Mouse (Mus musculus) heart, postnatal 0 days (tissue): ENCODE data around the gene Arl6ip6. TPM values are rescaled to one million over a fixed set of nuclear protein-coding genes. Genes with fewer than 3 reads are reported as not detected.

Experiments
- ATAC-seq: fragments of 200-750 bp; cut with Nextera tagmentation; 2 replicates; pipeline ENCODE4 v1.8.0; 2017; ENCODE audit warnings: low read depth, moderate number of reproducible peaks, moderate library complexity; ENCODE audit not compliant: insufficient read depth
- DNase-seq: peaks from one replicate; pipeline ENCODE4 v3.0.0-alpha.2; 2016; ENCODE audit warnings: low spot score
- H3K27ac ChIP-seq: fragments of 300-500 bp; sonication (generic); 2 replicates; pipeline ENCODE4 v1.5.1; 2014; ENCODE audit warnings: low read depth, mild to moderate bottlenecking
- H3K27me3 ChIP-seq: fragments of 300-500 bp; sonication (generic); 2 replicates; pipeline ENCODE4 v1.6.1; 2014; ENCODE audit warnings: low read length, mixed read lengths; ENCODE audit not compliant: control insufficient read depth, insufficient read depth
- H3K36me3 ChIP-seq: fragments of 300-500 bp; sonication (generic); replicated peaks from 2 replicates; pipeline ENCODE4 v1.6.1; 2014; ENCODE audit warnings: low read length, mixed read lengths; ENCODE audit not compliant: control insufficient read depth, insufficient read depth
- H3K4me1 ChIP-seq: fragments of 300-500 bp; sonication (generic); 2 replicates; pipeline ENCODE4 v1.6.1; 2014; ENCODE audit warnings: antibody characterized with exemption; ENCODE audit not compliant: control insufficient read depth, insufficient read depth
- H3K4me2 ChIP-seq: fragments of 300-500 bp; sonication (generic); 2 replicates; pipeline ENCODE4 v1.6.1; 2014; ENCODE audit warnings: low read depth, mild to moderate bottlenecking, low read length, moderate library complexity
- H3K4me3 ChIP-seq: fragments of 300-500 bp; sonication (generic); 2 replicates; pipeline ENCODE4 v1.5.1; 2014; ENCODE audit warnings: low read depth, low read length
- H3K9ac ChIP-seq: fragments of 300-500 bp; sonication (generic); replicated peaks from 2 replicates; pipeline ENCODE4 v1.6.1; 2014; ENCODE audit warnings: low read depth, low read length, mixed read lengths
- H3K9me3 ChIP-seq: fragments of 300-500 bp; sonication (generic); replicated peaks from 2 replicates; pipeline ENCODE4 v1.6.1; 2016; ENCODE audit warnings: low read length; ENCODE audit not compliant: control insufficient read depth
- CTCF ChIP-seq: IDR thresholded peaks from 2 replicates; pipeline ENCODE4 v1.5.1; 2016; ENCODE audit warnings: antibody characterized with exemption, control low read depth, low read depth
- EP300 ChIP-seq: IDR thresholded peaks from 2 replicates; pipeline ENCODE4 v1.6.1; 2016; ENCODE audit warnings: antibody characterized with exemption, low read depth
- WGBS: fragments of 180-500 bp; shearing (Covaris S2); extraction: QIAGEN DNeasy Blood & Tissue Kit; methylation state at CpG from one replicate; pipeline ENCODE4 v1.1.7; 2014; 5-methylcytosine and 5-hydroxymethylcytosine counted together
- polyA plus RNA-seq: library from polyadenylated mRNA; unstranded; fragments of >200 nt; fragmentation: Nextera tagmentation; extraction: Ambion mirVana; gene quantifications from 2 replicates; pipeline ENCODE4 v1.2.1, GENCODE M21; 2015
- total RNA-seq: library from RNA; depleted of rRNA; stranded (reverse); fragments of >200 nt; gene quantifications from 2 replicates; pipeline ENCODE4 v1.2.3, GENCODE M21; 2014; ENCODE audit warnings: low replicate concordance

The Arl6ip6 gene
- total and polyA plus RNA-seq, 2 experiments from 2014 or later, result 18.0 to 28.7 TPM

GRCm38 (mm10) chr2:53189811-53190210 lies 1.7 kb upstream of the Arl6ip6 start:
- Histone ChIP-seq H3K27ac (no peak overlapping the region), H3K4me2 (peak overlapping the region; percentile 65), H3K36me3 (peaks cover 4% of the 10 kb centered on the region; the same call in 1 of the 2 replicates), H3K27me3 (no peaks in the 10 kb centered on the region), H3K9me3 (no peaks in the 10 kb centered on the region), H3K9ac (no peak overlapping the region), H3K4me1 (peaks cover 17% of the 10 kb centered on the region; the same call in 1 of the 2 replicates), H3K4me3 (peak overlapping the region; percentile 98; the same call in 1 of the 2 replicates)
- TF ChIP-seq EP300 (no peak), CTCF (peak; percentile 5; the same call in 1 of the 2 replicates)
- WGBS, result 81% methylated on average over 3 of the region's 3 CpGs
- no peak for DNase-seq
- ATAC-seq, result no peak

DNA sequence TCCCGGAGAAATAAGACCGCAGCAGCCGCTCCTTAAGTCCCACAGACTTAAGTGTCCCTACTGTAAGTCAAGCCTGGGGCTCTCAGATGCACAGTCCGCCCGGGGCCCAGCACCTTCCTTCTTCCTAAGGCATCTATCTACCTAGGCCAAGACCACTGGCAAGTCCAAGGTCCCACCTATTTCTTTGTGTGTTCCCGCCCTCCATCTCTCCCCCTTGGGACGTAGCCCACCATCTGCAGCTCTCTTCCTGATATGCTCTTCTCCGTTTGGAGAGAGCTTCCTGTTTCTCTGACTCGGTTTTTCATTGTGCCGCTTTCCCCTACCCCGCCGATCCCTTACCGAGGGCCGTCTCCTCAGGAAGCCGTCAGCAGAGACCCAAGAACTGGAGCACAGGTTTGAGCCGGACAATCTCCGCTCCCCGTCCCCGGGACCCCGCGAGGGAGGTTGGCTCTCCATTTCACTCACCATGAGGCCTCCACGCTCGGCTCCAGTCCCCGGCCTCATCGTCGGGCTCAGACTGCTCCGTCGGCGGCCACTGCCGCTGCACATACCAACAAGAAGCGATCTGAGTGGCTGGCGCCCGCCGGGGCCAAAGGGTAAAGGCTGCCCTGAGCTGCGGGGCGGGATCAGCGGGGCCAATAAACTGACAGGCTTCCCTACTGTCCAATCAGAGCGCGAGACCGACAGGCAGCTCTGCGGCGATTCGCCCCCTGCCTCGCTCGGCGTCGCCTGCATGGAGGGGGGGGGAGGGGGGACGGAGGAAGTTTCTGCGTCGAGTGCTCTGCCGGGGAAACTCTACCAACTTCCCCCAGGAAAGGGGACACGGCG lies 628 bp upstream of the Arl6ip6 start, which contains the start of gene Prpf40a:
Prpf40a (minus strand) TSS at position 601 of the 828 bp plus-strand sequence.
- Histone ChIP-seq H3K4me3 (peak within 1 kb of the TSS; percentile 98), H3K27ac (peak within 1 kb of the TSS; percentile 99), H3K9me3 (no peaks in the 10 kb centered on the region), H3K27me3 (no peaks in the 10 kb centered on the region), H3K4me1 (peaks cover 17% of the 10 kb centered on the region; the same call in 1 of the 2 replicates), H3K4me2 (peak within 1 kb of the TSS; percentile 93), H3K9ac (peak within 1 kb of the TSS; percentile 96), H3K36me3 (peaks cover 8% of the 10 kb centered on the region)
- peak; percentile 99 for DNase-seq
- TF ChIP-seq CTCF (no peak), EP300 (no peak; the same call in none of the 2 replicates)
- WGBS, result under 1% methylated on average over 45 of the region's 53 CpGs
- ATAC-seq, result peak; percentile 96

DNA sequence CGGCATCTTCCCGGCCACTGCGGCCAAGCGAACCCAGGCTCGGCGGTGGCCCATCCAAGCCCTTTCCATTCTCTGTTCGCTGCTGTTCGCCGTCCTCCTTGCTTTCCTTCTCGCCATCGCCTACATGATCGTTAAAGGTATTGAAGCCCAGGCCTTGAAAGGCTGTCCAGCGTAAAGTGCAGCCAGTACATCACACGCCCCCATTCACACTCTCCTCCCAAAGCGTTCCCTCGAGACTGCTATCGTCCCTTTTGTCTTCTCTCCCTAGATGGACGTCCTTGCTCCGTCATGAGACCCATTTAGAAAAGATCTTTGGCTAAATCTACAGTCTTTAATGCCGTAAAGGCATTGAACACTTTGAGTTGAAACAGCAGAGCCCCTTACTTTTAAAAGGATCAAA lies 860 bp downstream of the Arl6ip6 start:
- under 1% methylated on average over 20 of the region's 20 CpGs for WGBS
- no peak for ATAC-seq
- peak overlapping the region; percentile 98 for H3K4me3 ChIP-seq

GRCm38 (mm10) chr2:53196431-53196830 lies 4.9 kb downstream of the Arl6ip6 start:
- H3K27me3 ChIP-seq, result no peaks in the 10 kb centered on the region
- no peak overlapping the region for H3K4me3 ChIP-seq
- no peak for DNase-seq
- no peak for ATAC-seq
- TF ChIP-seq EP300, result no peak
- TF ChIP-seq CTCF, result no peak
- no peak overlapping the region for H3K4me2 ChIP-seq
- peaks cover 12% of the 10 kb centered on the region; the same call in 1 of the 2 replicates for H3K4me1 ChIP-seq
- no peak overlapping the region for H3K9ac ChIP-seq
- peaks cover 20% of the 10 kb centered on the region for H3K36me3 ChIP-seq
- no peaks in the 10 kb centered on the region for H3K9me3 ChIP-seq
- 94% methylated on average over 10 of the region's 10 CpGs for WGBS
- H3K27ac ChIP-seq, result no peak overlapping the region

More for the DNA sequence above, 860 bp downstream of the Arl6ip6 start:
- peak; percentile 15 for DNase-seq
- Histone ChIP-seq H3K9ac (peak overlapping the region; percentile 96), H3K36me3 (peaks cover 15% of the 10 kb centered on the region), H3K4me2 (peak overlapping the region; percentile 93), H3K9me3 (no peaks in the 10 kb centered on the region), H3K27me3 (no peaks in the 10 kb centered on the region), H3K4me1 (peaks cover 17% of the 10 kb centered on the region; the same call in 1 of the 2 replicates), H3K27ac (peak overlapping the region; percentile 99)
- TF ChIP-seq EP300 (no peak), CTCF (no peak)

- TF ChIP-seq CTCF (no peak), EP300 (no peak)
- 79% methylated on average over 1 of the region's 1 CpGs for WGBS
- H3K4me3 ChIP-seq, result no peak overlapping the region
Measured at GRCm38 (mm10) chr2:53199203-53199602, 7.7 kb downstream of the Arl6ip6 start.

More at GRCm38 (mm10) chr2:53199203-53199602, 7.7 kb downstream of the Arl6ip6 start:
- DNase-seq, result no peak
- peaks cover 21% of the 10 kb centered on the region for H3K36me3 ChIP-seq
- no peak for ATAC-seq
- H3K4me1 ChIP-seq, result peaks cover 4% of the 10 kb centered on the region; the same call in 1 of the 2 replicates
- H3K9ac ChIP-seq, result no peak overlapping the region
- no peaks in the 10 kb centered on the region for H3K9me3 ChIP-seq
- no peak overlapping the region for H3K4me2 ChIP-seq
- no peak overlapping the region for H3K27ac ChIP-seq
- no peaks in the 10 kb centered on the region for H3K27me3 ChIP-seq
